Mouse (Mus musculus) right cerebral cortex, postnatal 36 days (tissue): Measurements from ENCODE around the gene St14.
A peak's percentile ranks its signal among the peaks of the same experiment; 100 is the strongest.
"Not testable (repeated sequence)": the region's sequence is repeated elsewhere in the genome, so short reads cannot be mapped to it uniquely, and the experiment has no call there.

Experiments used
- DNase-seq, 2 experiments: peaks; one replicate each; pipeline ENCODE4 v3.0.0; 2022; ENCODE audit warnings: low spot score in 2 of 2, mixed read lengths in 1 of 2

Gene St14

GRCm38 (mm10) chr9:31086754-31087145, 44.9 kb downstream of the St14 start:
- DNase-seq = no peak

GRCm38 (mm10) chr9:31086085-31086753, 45.4 kb downstream of the St14 start:
- DNase-seq = peak in 1 of 2 experiments; percentile 44

GRCm38 (mm10) chr9:31085556-31085955, 46.1 kb downstream of the St14 start:
- DNase-seq = no peak

DNA sequence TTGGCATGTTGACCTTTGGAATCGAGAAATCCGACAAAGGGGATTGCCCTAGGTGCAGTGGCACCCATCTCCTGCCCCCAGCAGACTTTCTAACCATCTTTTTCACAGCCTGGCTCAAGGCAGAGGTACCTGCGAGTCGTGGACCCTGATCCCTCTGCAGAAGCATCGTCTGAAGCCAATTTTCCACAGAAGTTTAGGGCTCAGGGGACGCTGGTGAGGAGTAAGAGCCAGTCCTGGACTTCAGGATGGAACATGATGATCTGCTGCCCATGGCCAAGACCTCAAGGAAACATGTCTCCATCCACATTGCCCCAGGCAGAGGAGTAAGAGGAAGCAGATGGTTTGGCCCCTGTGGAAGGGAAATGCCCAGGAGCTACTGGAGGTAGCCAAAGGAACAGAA, 48.9 kb downstream of the St14 start:
- DNase-seq = no peak

DNA sequence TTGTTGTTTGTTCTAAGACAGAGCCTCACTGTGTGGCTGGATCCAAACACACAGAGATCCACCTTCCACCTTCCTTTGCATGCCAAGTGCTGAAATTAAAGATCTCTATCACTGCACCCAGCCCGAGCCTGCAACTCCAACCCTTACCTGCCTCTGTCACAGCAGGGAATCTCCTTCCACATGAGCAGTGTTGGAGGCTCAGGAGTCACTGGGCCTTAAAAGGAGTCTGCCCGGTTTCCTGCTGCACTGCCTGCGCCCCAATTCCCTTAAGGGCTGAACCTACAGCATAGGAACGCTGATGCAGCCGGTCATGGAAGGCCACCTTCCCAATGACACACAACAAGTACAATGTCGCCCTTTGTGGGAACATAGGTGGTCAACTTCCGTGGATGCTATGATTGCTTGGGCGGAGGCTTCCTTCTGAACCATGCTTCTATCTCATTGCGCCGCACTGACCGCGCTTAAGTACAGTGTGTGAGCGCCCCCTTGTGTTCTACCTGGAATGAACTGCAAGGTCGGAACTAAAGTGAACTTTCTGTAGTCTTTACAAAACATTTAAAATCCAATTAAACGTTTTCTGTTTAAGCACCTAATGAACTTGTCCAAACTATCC, 49.5 kb downstream of the St14 start:
- peak; percentile 50 to 52 for DNase-seq

GRCm38 (mm10) chr9:31080726-31081125, 50.9 kb downstream of the St14 start:
- no peak for DNase-seq

DNA sequence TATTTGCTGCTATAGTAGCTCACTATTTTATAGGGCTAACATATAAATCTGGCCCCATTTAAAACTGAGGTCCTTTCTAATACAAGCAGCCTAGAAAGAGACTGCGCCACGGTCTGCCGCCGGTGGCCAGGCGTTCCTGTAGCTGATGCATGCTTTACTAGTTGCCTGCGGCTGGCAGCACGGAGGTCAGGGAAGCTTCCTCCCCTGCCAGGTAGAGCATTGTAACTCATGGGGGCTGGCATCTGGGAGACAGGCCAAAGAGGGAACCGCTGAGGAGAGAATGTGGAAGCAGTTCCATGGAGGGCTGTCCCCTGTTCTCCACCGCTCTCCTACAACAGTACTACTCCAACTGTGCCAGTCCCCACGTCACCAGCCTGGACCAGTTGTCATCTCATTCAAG, 56.8 kb downstream of the St14 start:
- DNase-seq = no peak

GRCm38 (mm10) chr9:31073797-31074196, 57.9 kb downstream of the St14 start:
- DNase-seq = no peak

DNA sequence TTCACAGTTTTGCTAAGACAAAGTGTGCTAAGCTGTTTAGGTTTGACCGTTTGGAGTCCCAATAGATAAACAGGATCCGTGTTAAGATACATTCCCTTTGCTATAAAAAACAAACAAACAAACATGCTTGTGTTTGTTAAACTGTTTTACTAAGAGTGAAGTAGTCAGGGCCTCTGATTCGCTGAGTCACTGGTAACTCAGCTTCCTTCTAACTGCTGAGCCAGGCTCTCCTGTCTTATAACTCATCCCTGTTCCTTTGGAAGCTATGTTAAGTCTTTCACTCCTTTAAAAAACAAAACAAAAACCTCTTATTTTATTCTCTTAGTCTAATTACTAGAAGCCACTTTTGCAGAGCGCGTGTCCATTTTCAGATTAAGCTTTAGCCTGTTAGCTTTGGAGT, 59.4 kb downstream of the St14 start:
- no peak for DNase-seq

- no peak for DNase-seq
Observed at GRCm38 (mm10) chr9:31070706-31071105, 60.9 kb downstream of the St14 start.

- no peak for DNase-seq
Observed at GRCm38 (mm10) chr9:31058723-31059122, 72.9 kb downstream of the St14 start.

DNA sequence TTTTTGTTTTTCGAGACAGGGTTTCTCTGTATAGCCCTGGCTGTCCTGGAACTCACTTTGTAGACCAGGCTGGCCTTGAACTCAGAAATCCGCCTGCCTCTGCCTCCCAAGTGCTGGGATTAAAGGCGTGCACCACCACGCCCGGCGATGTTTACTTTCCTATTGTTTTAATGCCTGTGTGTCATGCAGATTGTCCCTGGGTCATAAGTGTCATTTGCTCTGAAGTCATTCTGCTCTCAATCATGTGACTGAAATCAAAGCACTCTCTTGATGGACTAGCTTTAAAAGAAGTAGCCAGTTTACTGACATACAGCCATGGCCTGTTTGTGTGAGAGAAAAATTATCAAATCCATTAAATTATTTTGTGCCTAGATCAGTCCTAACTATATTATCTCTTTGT, 80.1 kb downstream of the St14 start:
- DNase-seq = not testable (repeated sequence)

DNA sequence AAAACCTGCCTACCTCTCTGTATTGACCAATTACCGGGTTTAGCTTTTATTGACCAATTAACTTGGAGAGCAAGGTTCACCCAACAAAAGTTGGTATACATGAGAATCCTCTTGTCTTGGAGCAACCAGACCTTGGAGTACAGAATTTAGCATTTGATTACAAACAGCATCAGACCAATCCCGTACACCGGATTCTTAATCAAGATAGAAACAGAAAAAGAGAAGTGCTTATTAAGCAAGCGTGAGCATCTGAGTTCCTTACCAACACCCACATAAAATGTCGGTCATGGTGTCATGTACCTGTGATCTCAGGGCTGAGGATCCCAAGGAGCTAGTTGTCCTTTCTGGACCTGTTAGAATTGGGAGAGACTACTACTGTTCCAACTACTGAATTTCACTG, 81.4 kb downstream of the St14 start:
- DNase-seq = no peak
